Mouse (Mus musculus) embryo, embryonic 10.5 days (tissue): Measurements from ENCODE around the gene Ankrd6.

Source experiments
- DNase-seq: peaks from one replicate; pipeline ENCODE4 v3.0.0-alpha.2; 2015; ENCODE audit warnings: low spot score

The Ankrd6 gene

GRCm38 (mm10) chr4:32779996-32780395 lies 170.6 kb downstream of the Ankrd6 start:
- DNase-seq = no peak

- peak; percentile 7 for DNase-seq
These were observed 180.3 kb downstream of the Ankrd6 start for GRCm38 (mm10) chr4:32770284-32770810.

DNA sequence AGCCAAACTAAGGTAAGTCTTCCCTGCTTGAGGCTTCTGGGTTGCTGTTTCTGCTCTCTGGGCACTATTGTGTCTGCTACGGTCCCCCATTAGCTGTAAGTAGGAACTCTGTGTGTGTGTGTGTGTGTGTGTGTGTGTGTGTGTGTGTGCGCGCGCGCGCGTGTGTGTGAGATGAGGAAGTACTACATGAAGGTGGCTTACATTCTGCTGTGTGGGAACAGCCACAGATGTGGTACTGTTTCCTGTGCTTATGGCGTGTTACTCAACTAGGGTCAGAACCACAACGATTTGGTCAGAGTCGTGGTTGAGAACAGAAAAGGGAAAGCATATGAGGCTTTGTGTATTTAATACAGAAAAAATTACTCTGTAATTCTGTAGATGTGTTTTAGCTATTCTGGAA lies 182.6 kb downstream of the Ankrd6 start:
- no peak for DNase-seq

GRCm38 (mm10) chr4:32767471-32767870 lies 183.2 kb downstream of the Ankrd6 start:
- DNase-seq = no peak

GRCm38 (mm10) chr4:32757430-32757829 lies 193.2 kb downstream of the Ankrd6 start:
- no peak for DNase-seq
